Mouse (Mus musculus): ENCODE data around the gene Chchd3. TPM values are rescaled to one million over a fixed set of nuclear protein-coding genes. Genes with fewer than 3 reads are reported as not detected.

The Chchd3 gene
- polyA plus RNA-seq, 1 experiment from 2014 or later: 139 TPM

- no peak for DNase-seq (ENCODE audit: low spot score)
- peaks cover 11% of the 10 kb centered on the region for H3K4me1 ChIP-seq
- WGBS: 72% methylated on average over 11 of the region's 11 CpGs
These were observed 283.7 kb downstream of the Chchd3 start for GRCm38 (mm10) chr6:32776384-32776783.

GRCm38 (mm10) chr6:32754524-32754923 is 305.5 kb downstream of the Chchd3 start:
- Histone ChIP-seq H3K9me3 (no peaks in the 10 kb centered on the region), H3K27ac (no peak overlapping the region), H3K4me3 (no peak overlapping the region), H3K36me3 (no peaks in the 10 kb centered on the region), H3K27me3 (ENCODE audit: insufficient read depth, poor library complexity, severe bottlenecking) (no peaks in the 10 kb centered on the region), H3K4me1 (no peaks in the 10 kb centered on the region)
- WGBS: 70% methylated on average over 10 of the region's 10 CpGs
- DNase-seq (ENCODE audit: low spot score): no peak

More at GRCm38 (mm10) chr6:32776384-32776783, 283.7 kb downstream of the Chchd3 start:
- Histone ChIP-seq H3K4me3 (no peak overlapping the region), H3K36me3 (no peaks in the 10 kb centered on the region), H3K27me3 (ENCODE audit: insufficient read depth, poor library complexity, severe bottlenecking) (no peaks in the 10 kb centered on the region), H3K9me3 (no peaks in the 10 kb centered on the region), H3K27ac (no peak overlapping the region)

GRCm38 (mm10) chr6:32749821-32750220 is 310.2 kb downstream of the Chchd3 start:
- Histone ChIP-seq H3K4me1 (no peaks in the 10 kb centered on the region), H3K36me3 (no peaks in the 10 kb centered on the region), H3K27ac (no peak overlapping the region), H3K27me3 (ENCODE audit: insufficient read depth, poor library complexity, severe bottlenecking) (no peaks in the 10 kb centered on the region), H3K9me3 (no peaks in the 10 kb centered on the region), H3K4me3 (no peak overlapping the region)
- WGBS: 96% methylated on average over 1 of the region's 1 CpGs
- DNase-seq (ENCODE audit: low spot score): no peak

- no peak overlapping the region for H3K4me3 ChIP-seq
- no peaks in the 10 kb centered on the region for H3K27me3 ChIP-seq (ENCODE audit: insufficient read depth, poor library complexity, severe bottlenecking)
- no peaks in the 10 kb centered on the region for H3K9me3 ChIP-seq
- WGBS: 85% methylated on average over 6 of the region's 6 CpGs
- H3K4me1 ChIP-seq: no peaks in the 10 kb centered on the region
- no peak for DNase-seq (ENCODE audit: low spot score)
- H3K36me3 ChIP-seq: no peaks in the 10 kb centered on the region
- no peak overlapping the region for H3K27ac ChIP-seq
These were observed 311.3 kb downstream of the Chchd3 start for GRCm38 (mm10) chr6:32748777-32749176.

- 70% methylated on average over 2 of the region's 2 CpGs for WGBS
- H3K4me1 ChIP-seq: no peaks in the 10 kb centered on the region
- H3K27ac ChIP-seq: no peak overlapping the region
- no peak for DNase-seq (ENCODE audit: low spot score)
- no peaks in the 10 kb centered on the region for H3K9me3 ChIP-seq
- no peak overlapping the region for H3K4me3 ChIP-seq
- no peaks in the 10 kb centered on the region for H3K27me3 ChIP-seq (ENCODE audit: insufficient read depth, poor library complexity, severe bottlenecking)
- no peaks in the 10 kb centered on the region for H3K36me3 ChIP-seq
These were observed 312.7 kb downstream of the Chchd3 start for GRCm38 (mm10) chr6:32747333-32747732.

Other genes starting within 250 kb of the Chchd3 start
- 36.7 and 37.5 TPM in 2 replicates for gene Exoc4, start 188.8 kb upstream of the Chchd3 start, polyA plus RNA-seq (2016; fragmentation: Nextera tagmentation; extraction: Ambion mirVana)